Mouse (Mus musculus): ENCODE data around the gene Gm43302. TPM values are rescaled to one million over a fixed set of nuclear protein-coding genes. Genes with fewer than 3 reads are reported as not detected.
"Not testable (repeated sequence)": the region's sequence is repeated elsewhere in the genome, so short reads cannot be mapped to it uniquely, and the experiment has no call there.

Gene Gm43302
- 1 to 10 TPM in 8 of 26 experiments, under 1 TPM in 6, not detected in 12; 0.13 to 5.9 (median 1.6) TPM for total RNA-seq (2018; cell fraction: chromatin; rRNA removed)
- 1 to 10 TPM in 8 of 26 experiments, under 1 TPM in 9, not detected in 9; 0.06 to 1.9 (median 0.93) TPM for total RNA-seq (2018; cell fraction: cytosol; rRNA removed)
- 1 to 10 TPM in 12 of 26 experiments, under 1 TPM in 5, not detected in 9; 0.40 to 5.4 (median 2.0) TPM for total RNA-seq (2018; cell fraction: nucleus; rRNA removed)
- 0.05 TPM in 1 of 3 replicates, not detected in the others for polyA plus RNA-seq (2018)

DNA sequence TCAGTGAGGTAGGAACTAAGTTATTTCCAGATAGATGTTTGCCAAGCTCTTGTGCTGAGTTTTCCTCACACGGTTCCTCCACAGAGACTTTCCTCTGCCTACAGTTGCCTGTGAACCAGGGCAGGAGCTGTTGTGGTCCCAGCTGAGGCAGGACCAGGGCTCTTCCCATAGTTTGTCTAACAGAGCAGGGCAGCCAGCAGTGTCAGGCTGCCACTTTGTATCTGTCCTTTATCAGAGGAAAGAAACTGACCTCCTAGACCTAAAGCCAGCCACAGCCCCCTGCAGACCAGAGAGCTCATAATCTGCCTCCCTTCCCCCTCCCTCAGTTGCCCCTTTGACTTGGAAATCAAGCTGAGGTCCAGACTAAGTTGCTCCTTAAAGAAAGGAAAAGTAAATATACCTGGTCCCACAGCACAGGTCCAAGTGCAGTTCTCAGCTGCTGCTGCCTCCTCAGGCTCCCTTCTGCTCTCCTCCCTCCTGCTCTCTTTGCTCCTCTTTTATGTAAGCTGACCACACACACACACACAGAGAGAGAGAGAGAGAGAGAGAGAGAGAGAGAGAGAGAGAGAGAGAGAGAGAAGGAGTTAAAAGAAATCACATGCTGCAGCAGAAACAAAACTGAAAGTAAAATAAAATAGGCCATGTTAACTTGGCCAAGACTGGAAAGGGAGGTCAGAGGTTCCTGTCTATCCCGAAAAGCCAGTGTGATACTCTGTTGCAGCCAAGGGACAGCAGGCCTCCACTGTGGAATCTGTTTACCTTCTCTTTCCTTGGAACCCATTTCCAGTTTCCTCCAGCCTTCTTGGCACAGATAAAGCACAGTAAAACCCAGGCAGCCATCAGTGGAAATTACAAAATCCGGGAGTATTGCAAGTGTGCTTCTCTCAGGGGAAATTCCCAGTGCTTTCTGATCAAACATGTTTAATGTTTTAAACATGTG, at the start of gene Gm43302, which contains the start of gene Gbp6:
Gene Gm43302, minus strand, starts transcription at position 470 of the 940 bp plus-strand sequence.
Gene Gbp6, minus strand, starts transcription at position 473 of the 940 bp plus-strand sequence.
- not testable (repeated sequence) for H3K27ac ChIP-seq; H3K36me3 ChIP-seq (ENCODE audit: inconsistent target)
- 32% methylated on average over 3 of the region's 3 CpGs for WGBS (ENCODE audit: missing documents)
- Histone ChIP-seq H3K79me2 (ENCODE audit: inconsistent target) (peaks cover 32% of the 10 kb centered on the region; the same call in 1 of the 2 replicates), H3K4me3 (ENCODE audit: inconsistent target) (peak within 1 kb of the TSS; percentile 3; the same call in 1 of the 2 replicates)

DNA sequence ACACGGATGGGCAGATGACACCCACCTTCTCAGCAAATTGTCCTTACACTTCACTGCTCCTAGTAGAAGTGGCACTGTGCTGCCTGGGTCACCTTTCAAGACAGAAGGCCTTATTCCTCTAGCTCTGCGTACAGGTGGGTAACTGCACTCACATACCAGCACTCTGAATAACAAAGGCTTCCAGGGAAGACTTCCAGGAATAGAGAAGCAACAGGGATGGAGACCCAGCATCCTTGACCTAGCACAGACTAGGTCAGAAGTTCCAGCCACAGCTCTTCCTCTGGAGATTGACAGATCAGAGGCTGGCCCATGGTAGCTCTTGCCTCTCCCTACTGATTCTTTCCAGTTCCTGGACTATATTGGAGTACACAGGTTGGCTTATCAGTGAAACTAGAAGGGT, 47.8 kb upstream of the Gm43302 start:
- Histone ChIP-seq H3K4me3 (ENCODE audit: inconsistent target) (no peak overlapping the region), H3K27ac (no peak overlapping the region), H3K36me3 (ENCODE audit: inconsistent target) (no peaks in the 10 kb centered on the region), H3K79me2 (ENCODE audit: inconsistent target) (no peaks in the 10 kb centered on the region)
- 100% methylated on average over 2 of the region's 2 CpGs for WGBS (ENCODE audit: missing documents)

DNA sequence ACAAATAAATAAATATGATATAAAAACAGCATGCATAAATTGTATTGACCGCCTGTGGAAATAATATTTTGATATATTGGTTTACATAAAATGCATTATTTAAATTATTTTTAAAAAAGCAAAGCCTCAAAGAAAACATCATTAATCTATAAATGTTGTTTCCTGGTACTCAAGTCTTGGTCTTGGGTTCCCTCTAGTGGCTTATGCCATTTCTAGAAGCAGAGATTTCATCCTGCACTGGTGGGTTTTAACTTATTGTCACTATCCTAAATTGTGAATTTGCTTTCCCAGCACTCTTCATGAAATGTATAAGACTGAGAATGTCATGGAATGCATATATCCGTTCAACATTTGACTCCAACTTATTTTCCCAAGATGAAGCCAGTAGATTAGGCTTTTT, 29.0 kb upstream of the Gm43302 start:
- no peak overlapping the region for H3K27ac ChIP-seq
- no peaks in the 10 kb centered on the region for H3K36me3 ChIP-seq (ENCODE audit: inconsistent target)
- H3K79me2 ChIP-seq (ENCODE audit: inconsistent target) = no peaks in the 10 kb centered on the region
- 94% methylated on average over 2 of the region's 2 CpGs for WGBS (ENCODE audit: missing documents)
- no peak overlapping the region for H3K4me3 ChIP-seq (ENCODE audit: inconsistent target)

DNA sequence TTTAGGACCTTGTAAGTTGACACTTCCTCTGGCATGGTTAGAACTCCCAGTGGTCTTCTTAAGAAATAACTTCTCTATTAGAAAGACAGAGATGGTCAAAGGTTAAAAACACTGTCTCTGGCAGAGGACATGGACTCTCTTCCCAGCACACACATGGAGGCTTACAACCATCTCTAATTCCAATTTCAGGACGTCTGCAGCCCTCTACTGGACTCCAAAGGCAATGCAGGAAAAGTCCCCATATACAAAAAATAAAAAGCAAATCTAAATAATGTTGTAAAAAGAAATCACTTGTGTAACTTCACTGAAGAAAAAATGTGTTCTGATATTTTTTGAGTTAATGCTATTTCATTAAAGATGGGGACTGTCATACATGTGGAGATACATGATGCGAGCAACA, 17.4 kb upstream of the Gm43302 start:
- WGBS (ENCODE audit: missing documents) = 95% methylated on average over 2 of the region's 2 CpGs
- Histone ChIP-seq H3K79me2 (ENCODE audit: inconsistent target) (no peaks in the 10 kb centered on the region), H3K36me3 (ENCODE audit: inconsistent target) (no peaks in the 10 kb centered on the region), H3K27ac (no peak overlapping the region), H3K4me3 (ENCODE audit: inconsistent target) (no peak overlapping the region)

DNA sequence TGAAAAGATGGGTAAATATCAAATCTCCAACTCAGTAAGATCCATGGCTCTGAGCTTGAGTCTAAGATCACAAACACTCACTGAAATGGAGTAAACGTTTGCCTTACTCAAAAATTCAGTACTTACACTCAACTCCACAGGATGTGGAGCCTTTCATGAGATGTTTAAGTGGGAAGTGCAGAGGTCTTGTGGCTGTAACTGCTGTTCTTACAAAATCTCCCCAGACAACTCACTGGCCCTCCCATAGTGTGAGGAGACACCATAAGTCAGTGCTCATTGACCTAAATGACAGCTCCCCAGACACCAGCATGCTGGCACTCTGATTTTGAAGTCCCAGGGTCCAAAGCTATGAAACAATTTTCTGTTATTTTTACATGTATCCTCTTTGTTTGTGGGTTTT, 15.7 kb upstream of the Gm43302 start:
- not testable (repeated sequence) for H3K36me3 ChIP-seq (ENCODE audit: inconsistent target); H3K4me3 ChIP-seq (ENCODE audit: inconsistent target); H3K79me2 ChIP-seq (ENCODE audit: inconsistent target); H3K27ac ChIP-seq
- 13% methylated on average over 1 of the region's 1 CpGs for whole genome bisulfite sequencing (ENCODE audit: missing documents)

DNA sequence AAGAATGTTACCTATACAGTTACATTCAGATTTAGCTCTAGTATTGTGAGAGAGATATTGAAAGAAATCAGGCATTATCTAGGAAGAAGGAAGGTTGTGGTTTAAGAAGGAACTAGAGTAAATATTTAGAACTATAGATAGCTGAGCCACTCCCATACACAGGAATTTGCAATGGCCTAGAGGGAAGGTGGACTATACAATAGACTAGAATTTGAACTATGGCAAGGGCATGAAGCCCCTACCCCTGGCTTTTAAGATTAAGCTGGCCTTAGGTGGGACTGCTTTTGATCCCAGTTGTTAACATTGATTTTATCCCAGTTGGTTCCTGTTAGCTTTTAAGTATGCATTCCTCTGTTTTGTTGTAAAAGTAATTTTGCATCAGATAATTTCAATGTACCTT, 13.5 kb upstream of the Gm43302 start:
- not testable (repeated sequence) for H3K36me3 ChIP-seq (ENCODE audit: inconsistent target); H3K4me3 ChIP-seq (ENCODE audit: inconsistent target); H3K27ac ChIP-seq; H3K79me2 ChIP-seq (ENCODE audit: inconsistent target)

DNA sequence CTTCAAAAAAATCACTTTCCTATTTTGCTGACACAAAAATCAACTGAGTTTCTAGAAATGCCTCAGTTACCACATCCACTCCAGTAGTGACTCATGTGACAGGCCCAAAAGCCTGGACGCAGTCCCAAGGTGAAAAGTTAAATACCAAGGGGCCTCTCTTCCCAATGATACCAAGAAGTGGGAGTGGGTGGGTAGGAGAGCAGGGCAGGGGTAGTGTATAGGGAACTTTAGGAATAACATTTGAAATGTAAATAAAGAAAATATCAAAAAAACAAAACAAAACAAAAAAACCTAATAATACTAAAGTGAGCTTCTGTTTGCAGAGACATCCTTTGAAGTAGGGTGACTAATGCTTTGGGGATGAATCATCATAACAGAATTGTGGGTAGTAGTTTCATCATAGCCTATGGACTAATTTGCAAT, 12.7 kb upstream of the Gm43302 start:
- H3K79me2 ChIP-seq (ENCODE audit: inconsistent target) = no peaks in the 10 kb centered on the region
- no peaks in the 10 kb centered on the region for H3K36me3 ChIP-seq (ENCODE audit: inconsistent target)
- H3K27ac ChIP-seq = no peak overlapping the region
- 38% methylated on average over 1 of the region's 1 CpGs for WGBS (ENCODE audit: missing documents)
- H3K4me3 ChIP-seq (ENCODE audit: inconsistent target) = no peak overlapping the region

DNA sequence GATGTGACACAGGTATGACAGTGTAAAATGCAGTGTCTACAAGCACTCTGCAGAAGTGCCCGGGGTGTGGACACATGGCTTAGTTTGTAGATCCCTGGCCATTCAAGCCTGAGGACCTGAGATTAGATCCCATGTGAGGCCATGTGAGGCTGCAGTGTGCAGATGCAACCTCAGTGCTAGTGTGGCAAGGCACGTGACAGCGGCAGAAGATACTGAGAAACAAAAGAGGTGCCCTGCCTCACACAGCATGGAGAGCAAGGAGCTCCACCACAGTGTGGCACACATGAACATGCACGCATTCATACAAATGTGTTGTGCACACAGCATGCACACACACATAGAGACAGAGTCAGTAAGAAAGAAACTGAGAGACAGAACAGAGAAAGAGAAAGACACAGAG, 12.2 kb upstream of the Gm43302 start:
- H3K79me2 ChIP-seq (ENCODE audit: inconsistent target); H3K36me3 ChIP-seq (ENCODE audit: inconsistent target); H3K27ac ChIP-seq; H3K4me3 ChIP-seq (ENCODE audit: inconsistent target): not testable (repeated sequence)
- 100% methylated on average over 3 of the region's 4 CpGs for WGBS (ENCODE audit: missing documents)

DNA sequence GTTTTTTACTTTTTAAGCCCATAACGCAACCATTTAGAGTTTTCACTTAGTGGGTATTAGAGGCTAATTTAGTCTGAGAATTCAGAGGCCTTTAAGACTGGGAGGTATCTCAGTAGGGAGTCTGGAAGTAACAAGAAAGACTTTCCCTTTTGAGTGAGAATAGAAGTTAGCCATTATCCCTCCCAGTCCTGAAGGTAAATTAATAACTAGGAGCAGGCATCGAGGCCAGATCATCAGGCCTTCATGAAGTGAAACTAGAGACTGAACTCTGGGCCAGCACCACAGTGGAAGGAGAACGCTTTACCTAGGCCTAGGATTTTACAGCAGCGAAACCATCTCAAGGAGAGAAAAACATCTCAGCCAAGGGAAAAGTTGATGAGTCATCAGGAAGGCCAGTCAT, 8.5 kb upstream of the Gm43302 start:
- H3K27ac ChIP-seq = no peak overlapping the region
- no peak overlapping the region for H3K4me3 ChIP-seq (ENCODE audit: inconsistent target)
- no peaks in the 10 kb centered on the region for H3K79me2 ChIP-seq (ENCODE audit: inconsistent target)
- H3K36me3 ChIP-seq (ENCODE audit: inconsistent target) = no peaks in the 10 kb centered on the region
- 94% methylated on average over 4 of the region's 4 CpGs for WGBS (ENCODE audit: missing documents)

DNA sequence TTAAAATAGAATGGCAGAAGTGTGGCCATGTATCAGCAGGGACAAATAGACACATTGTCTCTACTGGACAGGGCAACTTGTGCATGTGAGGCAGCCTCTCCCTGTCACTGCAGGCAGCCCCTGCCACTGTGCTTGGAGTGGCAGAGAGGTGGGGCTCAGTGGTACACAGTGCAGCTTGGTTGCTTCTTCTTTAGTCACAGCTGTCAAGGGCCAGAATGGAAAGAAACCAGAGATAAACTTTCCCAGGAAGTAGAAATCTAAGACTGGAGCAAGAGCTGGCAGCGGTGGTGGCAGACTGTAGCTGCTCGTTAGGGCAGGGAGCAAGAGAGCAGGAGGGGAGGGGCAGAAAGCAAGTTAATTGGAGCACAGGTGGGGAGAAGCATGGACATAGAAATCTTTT, 8.0 kb upstream of the Gm43302 start:
- WGBS (ENCODE audit: missing documents) = 97% methylated on average over 2 of the region's 2 CpGs

DNA sequence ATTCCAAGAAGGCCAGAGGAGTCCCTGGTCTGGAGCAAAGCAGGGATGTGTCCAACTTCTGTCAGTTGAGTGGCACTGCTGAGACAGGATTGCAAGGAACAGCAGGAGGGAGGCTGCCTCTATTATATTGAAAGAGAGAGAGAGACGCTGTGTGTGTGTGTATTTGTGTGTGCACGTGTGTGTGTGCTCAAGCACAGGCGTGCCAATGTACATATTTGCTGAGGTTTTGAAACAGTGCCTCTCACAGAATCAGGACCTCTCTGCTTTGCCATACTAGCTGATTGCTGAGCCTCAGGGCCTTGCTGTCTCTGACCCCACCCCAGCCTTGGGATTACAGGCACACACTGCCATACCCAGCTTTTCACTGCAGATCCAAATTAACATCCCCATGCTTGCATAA, 2.3 kb upstream of the Gm43302 start:
- no peaks in the 10 kb centered on the region for H3K36me3 ChIP-seq (ENCODE audit: inconsistent target)
- H3K79me2 ChIP-seq (ENCODE audit: inconsistent target) = peaks cover 25% of the 10 kb centered on the region; the same call in 1 of the 2 replicates
- H3K27ac ChIP-seq = no peak overlapping the region
- no peak overlapping the region for H3K4me3 ChIP-seq (ENCODE audit: inconsistent target)
- WGBS (ENCODE audit: missing documents) = 84% methylated on average over 3 of the region's 3 CpGs

More for the DNA sequence above, 8.0 kb upstream of the Gm43302 start:
- Histone ChIP-seq H3K79me2 (ENCODE audit: inconsistent target) (no peaks in the 10 kb centered on the region), H3K27ac (no peak overlapping the region), H3K36me3 (ENCODE audit: inconsistent target) (no peaks in the 10 kb centered on the region), H3K4me3 (ENCODE audit: inconsistent target) (no peak overlapping the region)

DNA sequence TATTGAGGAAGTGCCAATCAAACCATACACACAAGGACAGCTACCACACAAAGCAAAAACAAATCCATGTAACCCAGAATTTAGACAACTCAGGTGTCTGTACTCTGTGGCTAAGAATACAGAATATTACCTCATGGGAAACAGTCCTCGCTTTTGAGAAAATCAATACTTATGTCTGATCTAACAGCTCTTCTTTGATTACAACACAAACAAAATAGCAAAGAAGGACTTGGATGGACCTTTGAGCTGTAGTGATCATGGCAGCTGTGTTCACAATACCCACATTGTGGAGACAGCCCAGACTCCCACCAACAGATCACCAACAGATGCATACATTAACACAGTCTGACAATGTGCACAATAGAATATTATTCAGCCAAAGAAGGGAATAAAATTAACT, 1.0 kb downstream of the Gm43302 start:
- peak overlapping the region; percentile 3; the same call in 1 of the 2 replicates for H3K4me3 ChIP-seq (ENCODE audit: inconsistent target)
- H3K79me2 ChIP-seq (ENCODE audit: inconsistent target) = peaks cover 32% of the 10 kb centered on the region; the same call in 1 of the 2 replicates
- H3K36me3 ChIP-seq (ENCODE audit: inconsistent target) = no peaks in the 10 kb centered on the region
- no peak overlapping the region for H3K27ac ChIP-seq
- WGBS (ENCODE audit: missing documents) = 100% methylated on average over 1 of the region's 1 CpGs

DNA sequence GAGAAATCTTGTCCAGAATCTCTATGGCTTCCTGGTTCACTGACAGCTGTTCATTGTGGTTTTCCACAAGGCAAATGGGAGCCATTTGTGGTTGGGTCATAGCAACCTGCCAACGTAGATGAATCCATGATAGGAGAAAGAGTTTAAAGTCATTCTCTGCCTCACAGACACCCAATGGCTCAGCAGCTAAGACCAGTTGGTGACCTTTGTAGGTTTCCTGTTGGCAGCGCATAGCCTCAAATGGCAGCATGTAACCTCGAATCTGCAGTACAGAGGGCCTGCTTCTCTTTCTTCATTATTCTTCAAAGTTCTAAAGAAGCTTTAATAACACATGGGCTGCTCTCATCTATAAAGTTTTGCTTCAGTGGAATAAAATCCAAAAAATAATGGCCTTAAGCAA, 2.6 kb downstream of the Gm43302 start:
- peaks cover 32% of the 10 kb centered on the region; the same call in 1 of the 2 replicates for H3K79me2 ChIP-seq (ENCODE audit: inconsistent target)
- H3K36me3 ChIP-seq (ENCODE audit: inconsistent target); H3K27ac ChIP-seq; H3K4me3 ChIP-seq (ENCODE audit: inconsistent target): not testable (repeated sequence)
- WGBS (ENCODE audit: missing documents) = 18% methylated on average over 2 of the region's 3 CpGs

DNA sequence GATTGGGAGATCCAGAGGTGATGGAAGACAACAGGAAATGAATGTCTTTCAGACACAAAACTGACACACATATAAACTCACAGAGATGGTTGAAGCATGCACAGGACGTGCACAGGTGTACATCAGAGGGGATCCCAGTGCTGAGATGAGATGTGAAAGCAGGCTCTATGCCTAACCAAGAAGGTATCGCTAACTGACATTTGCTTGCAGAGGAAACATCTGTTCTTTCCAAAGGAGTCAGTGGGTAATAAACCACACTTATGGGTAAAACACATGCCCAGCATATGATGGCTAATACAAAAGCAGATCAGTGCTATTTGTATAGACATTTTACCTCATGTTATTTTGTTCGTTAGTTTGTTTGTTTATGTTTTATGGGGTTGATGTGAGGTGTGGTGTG, 32.8 kb downstream of the Gm43302 start:
- not testable (repeated sequence) for H3K36me3 ChIP-seq (ENCODE audit: inconsistent target); H3K27ac ChIP-seq; H3K4me3 ChIP-seq (ENCODE audit: inconsistent target); H3K79me2 ChIP-seq (ENCODE audit: inconsistent target)
- no CpG with 5 or more reads among the region's 3 CpGs for WGBS (ENCODE audit: missing documents)

DNA sequence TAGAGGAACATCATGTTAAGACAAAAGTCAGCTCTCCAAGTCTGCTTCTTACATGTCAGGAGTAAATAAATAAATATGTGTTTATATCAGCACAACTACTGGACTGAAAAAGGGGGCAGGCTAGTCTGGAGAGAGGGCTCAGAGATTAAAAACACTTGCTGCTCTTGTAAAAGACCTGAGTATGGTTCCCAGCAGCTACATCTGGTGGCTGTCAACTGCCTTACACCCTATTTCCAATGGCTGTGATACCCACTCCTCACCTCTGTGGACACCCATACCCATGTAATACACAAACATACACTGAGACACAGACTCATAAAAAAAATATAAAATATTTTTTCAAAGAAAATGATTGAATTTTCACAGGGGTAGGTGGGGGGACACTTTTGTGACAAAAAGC, 41.0 kb downstream of the Gm43302 start:
- no peak overlapping the region for H3K4me3 ChIP-seq (ENCODE audit: inconsistent target)
- no peaks in the 10 kb centered on the region for H3K79me2 ChIP-seq (ENCODE audit: inconsistent target)
- no peak overlapping the region for H3K27ac ChIP-seq
- H3K36me3 ChIP-seq (ENCODE audit: inconsistent target) = no peaks in the 10 kb centered on the region

All from macrophage (primary cell).